Mouse (Mus musculus) megakaryocyte-erythroid progenitor cell, adult 5-6 weeks (primary cell): ENCODE results near the gene D8Ertd738e. TPM values are rescaled to one million over a fixed set of nuclear protein-coding genes. Genes with fewer than 3 reads are reported as not detected.

ENCODE experiments used
- ATAC-seq: replicated peaks from 2 replicates; pipeline ENCODE4 v1.8.0; 2016; ENCODE audit warnings: mild to moderate bottlenecking, inconsistent platforms; ENCODE audit not compliant: severe bottlenecking, poor library complexity, low FRiP score, low TSS enrichment
- total RNA-seq, 2 experiments: library from RNA; stranded (forward) in 1 of 2; stranded (reverse) in 1 of 2; fragments of 200-1000, 215-1000 nt in 1 of 2; fragments of >200 nt in 1 of 2; fragmentation: Nextera tagmentation in 1 of 2; gene quantifications; 2 replicates each; pipeline ENCODE4 v1.2.3; 2014 to 2017

D8Ertd738e gene
- 122 and 195 TPM in 2 replicates for total RNA-seq (2014; fragmentation: Nextera tagmentation)
- total RNA-seq (2017): 63.7 and 94.8 TPM in 2 replicates

GRCm38 (mm10) chr8:84249257-84250170 lies at the start of gene D8Ertd738e:
D8Ertd738e (minus strand) TSS chr8:84249719.
- ATAC-seq: peak; percentile 96

GRCm38 (mm10) chr8:84297029-84297785 lies 47.7 kb upstream of the D8Ertd738e start:
- ATAC-seq: no peak

GRCm38 (mm10) chr8:84291688-84292087 lies 42.2 kb upstream of the D8Ertd738e start:
- no peak for ATAC-seq

- ATAC-seq: no peak
Measured at GRCm38 (mm10) chr8:84291086-84291485, 41.6 kb upstream of the D8Ertd738e start.

- 0 out of 2 replicates have a peak, but pooled peaks have one; percentile 59 for ATAC-seq
Measured at GRCm38 (mm10) chr8:84288892-84289291, 39.4 kb upstream of the D8Ertd738e start.

GRCm38 (mm10) chr8:84285665-84286064 lies 36.1 kb upstream of the D8Ertd738e start:
- ATAC-seq: peak; percentile 79; the same call in 1 of the 2 replicates

GRCm38 (mm10) chr8:84284608-84285063 lies 35.1 kb upstream of the D8Ertd738e start:
- ATAC-seq: no peak

GRCm38 (mm10) chr8:84280777-84281176 lies 31.3 kb upstream of the D8Ertd738e start:
- ATAC-seq: peak; percentile 85

GRCm38 (mm10) chr8:84276447-84276846 lies 26.9 kb upstream of the D8Ertd738e start:
- ATAC-seq: no peak

GRCm38 (mm10) chr8:84273968-84274367 lies 24.4 kb upstream of the D8Ertd738e start:
- no peak for ATAC-seq

- no peak for ATAC-seq
Measured at GRCm38 (mm10) chr8:84272302-84272701, 22.8 kb upstream of the D8Ertd738e start.

- ATAC-seq: peak; percentile 98
Measured at GRCm38 (mm10) chr8:84269950-84270773, 20.6 kb upstream of the D8Ertd738e start, which contains the start of gene Ccdc130. Ccdc130 (minus strand) TSS chr8:84270380.

- no peak for ATAC-seq
Measured at GRCm38 (mm10) chr8:84261098-84261497, 11.6 kb upstream of the D8Ertd738e start.

GRCm38 (mm10) chr8:84256822-84257610 lies 7.5 kb upstream of the D8Ertd738e start, which contains the start of gene Mri1:
Mri1 (minus strand) TSS chr8:84257326.
- peak; percentile 85 for ATAC-seq

- peak; percentile 59 for ATAC-seq
Measured at GRCm38 (mm10) chr8:84256458-84256821, 6.9 kb upstream of the D8Ertd738e start.

GRCm38 (mm10) chr8:84255858-84256257 lies 6.3 kb upstream of the D8Ertd738e start:
- ATAC-seq: peak; percentile 46; the same call in 1 of the 2 replicates

GRCm38 (mm10) chr8:84241821-84242220 lies 7.7 kb downstream of the D8Ertd738e start:
- ATAC-seq: no peak

- no peak for ATAC-seq
Measured at GRCm38 (mm10) chr8:84241167-84241566, 8.4 kb downstream of the D8Ertd738e start.
